ENCODE assay signal across 8 mouse cellular contexts in genomic region chr2:30124472-30125274, GRCm38 (mm10). TPM values are rescaled to one million over a fixed set of nuclear protein-coding genes. Genes with fewer than 3 reads are reported as not detected.
DNase-seq lines count a peak whose midpoint lies in the region; ATAC-seq and TF ChIP-seq lines count a peak whose summit lies in the region.

Gene Zer1, minus strand, starts transcription at chr2:30124585.

- 0 out of 2 replicates have a peak, but pooled peaks have one; percentile 38 for TF ChIP-seq EP300 in lung, postnatal 0 days (IDR thresholded peaks at IDR 0.05)

- peak within 1 kb of the TSS; percentile 96 for H3K9ac ChIP-seq in lung, postnatal 0 days (replicated peaks; ENCODE audit: low read depth)

- no peak for TF ChIP-seq CTCF in lung, postnatal 0 days (IDR thresholded peaks at IDR 0.05)

- H3K27ac ChIP-seq in hindbrain, embryonic 10.5 days = peak within 1 kb of the TSS; percentile 95
- H3K27ac ChIP-seq in lung, postnatal 0 days (ENCODE audit: low read length) = peak within 1 kb of the TSS; percentile 93

- H3K9me3 ChIP-seq in hindbrain, embryonic 10.5 days = no peaks in the 10 kb centered on the region
- H3K9me3 ChIP-seq in lung, postnatal 0 days (ENCODE audit: low read length) = no peaks in the 10 kb centered on the region

- H3K36me3 ChIP-seq in hindbrain, embryonic 10.5 days = 0 out of 2 replicates have a peak, but pooled peaks cover 5% of the 10 kb centered on the region
- H3K36me3 ChIP-seq in lung, postnatal 0 days (ENCODE audit: insufficient read depth, low read length) = no peaks in the 10 kb centered on the region

- peak within 1 kb of the TSS; percentile 89 for H3K4me2 ChIP-seq in lung, postnatal 0 days (replicated peaks; ENCODE audit: low read depth, low read length)

- H3K4me1 ChIP-seq in hindbrain, embryonic 10.5 days (replicated peaks) = peaks cover 36% of the 10 kb centered on the region
- peaks cover 10% of the 10 kb centered on the region; the same call in 1 of the 2 replicates for H3K4me1 ChIP-seq in lung, postnatal 0 days (ENCODE audit: insufficient read depth, low read depth, low read length)

- peak; percentile 80 for ATAC-seq in frontal cortex, adult (ENCODE audit: low TSS enrichment)
- ATAC-seq in lung, postnatal 0 days = peak; percentile 98

- H3K4me3 ChIP-seq in hindbrain, embryonic 10.5 days = peak within 1 kb of the TSS; percentile 93
- H3K4me3 ChIP-seq in lung, postnatal 0 days (ENCODE audit: low read depth, low read length) = peak within 1 kb of the TSS; percentile 85

- DNase-seq in MEL-GATA-1-ER (ENCODE audit: extremely low read depth, low read depth) = peak; percentile 86
- DNase-seq in cerebellum, adult 8-10 months = peak; percentile 93
- DNase-seq in hindbrain, embryonic 10.5 days (ENCODE audit: low spot score) = peak; percentile 93
- DNase-seq in layer of hippocampus, adult 9-11 months = peak; percentile 97
- peak; percentile 98 for DNase-seq in lung, postnatal 0 days (ENCODE audit: low spot score)
- DNase-seq in ovary, postnatal 14 days (ENCODE audit: low spot score) = peak; percentile 94
- DNase-seq in thymus, postnatal 14 days = peak; percentile 94

- WGBS in hindbrain, embryonic 10.5 days = 10% methylated on average over 31 of the region's 31 CpGs
- WGBS in lung, postnatal 0 days = 8% methylated on average over 29 of the region's 31 CpGs

- no peaks in the 10 kb centered on the region for H3K27me3 ChIP-seq in hindbrain, embryonic 10.5 days (ENCODE audit: insufficient read depth, poor library complexity, severe bottlenecking)
- H3K27me3 ChIP-seq in lung, postnatal 0 days (replicated peaks; ENCODE audit: insufficient read depth, low read length) = no peaks in the 10 kb centered on the region

RNA-seq across cellular contexts. Expression of gene Zer1, which starts in this region (rescaled TPM):
- polyA plus RNA-seq in hindbrain, embryonic 10.5 days (2016; fragmentation: Nextera tagmentation; extraction: Ambion mirVana) = 6.5 and 8.7 TPM in 2 replicates
- 4.9 and 5.0 TPM in 2 replicates for polyA plus RNA-seq in lung, postnatal 0 days (2015; fragmentation: Nextera tagmentation; extraction: Ambion mirVana)

Comparison
In these comparisons a context has a peak if more than half of its experiments do, and no peak if none do; other contexts are left out.
1. Peak in every context shown above with its lines: DNase-seq, ATAC-seq, H3K4me3 ChIP-seq and H3K27ac ChIP-seq.